Mouse (Mus musculus) liver, embryonic 14.5 days (tissue): ENCODE results near the gene Hnrnpf.

Experiments
- CTCF ChIP-seq: IDR thresholded peaks from 2 replicates; pipeline ENCODE4 v1.5.1; 2016; ENCODE audit warnings: antibody characterized with exemption, low read depth, control low read depth
- EP300 ChIP-seq: IDR thresholded peaks from 2 replicates; pipeline ENCODE4 v1.6.1; 2016; ENCODE audit warnings: antibody characterized with exemption, low read depth

GRCm38 (mm10) chr6:117942769-117943168 is 42.6 kb downstream of the Hnrnpf start:
- no peak for TF ChIP-seq EP300
- TF ChIP-seq CTCF: no peak
